Mouse (Mus musculus) MEL (cell line): ENCODE results near the gene Rps15. TPM values are rescaled to one million over a fixed set of nuclear protein-coding genes. Genes with fewer than 3 reads are reported as not detected.

Experiments used
- DNase-seq: peaks from one replicate; pipeline ENCODE4 v3.0.0; 2011; ENCODE audit warnings: low read depth, low spot score
- H3K27ac ChIP-seq: 2 replicates; pipeline ENCODE4 v1.5.1; 2012; ENCODE audit warnings: low read depth, mild to moderate bottlenecking, control low read depth, low read length, moderate library complexity; ENCODE audit not compliant: control insufficient read depth
- H3K27me3 ChIP-seq, 2 experiments: fragments of 150-350 bp in 1 of 2; sonication (generic) in 1 of 2; 2 replicates each; pipeline ENCODE4 v1.6.1; 2012; ENCODE audit warnings: low read length in 2 of 2, mild to moderate bottlenecking in 2 of 2, improper control_type of control experiment in 1 of 2, moderate library complexity in 1 of 2; ENCODE audit not compliant: insufficient read depth in 2 of 2, control insufficient read depth in 1 of 2
- H3K36me3 ChIP-seq, 2 experiments: 2 replicates each; pipeline ENCODE4 v1.6.1; 2012 to 2014; ENCODE audit warnings: low read length in 2 of 2, improper control_type of control experiment in 1 of 2, inconsistent platforms in 1 of 2, mild to moderate bottlenecking in 1 of 2; ENCODE audit not compliant: insufficient read depth in 2 of 2, control insufficient read depth in 1 of 2
- H3K4me1 ChIP-seq, 2 experiments: fragments of 150-350 bp in 1 of 2; sonication (generic) in 1 of 2; 2 replicates each; pipeline ENCODE4 v1.6.1; 2012; ENCODE audit warnings: low read length in 2 of 2, improper control_type of control experiment in 1 of 2, mild to moderate bottlenecking in 1 of 2; ENCODE audit not compliant: insufficient read depth in 2 of 2, control insufficient read depth in 1 of 2
- H3K4me3 ChIP-seq, 2 experiments: fragments of 150-350 bp in 1 of 2; sonication (generic) in 1 of 2; 2 replicates each; pipeline ENCODE4 v1.5.1; 2012; ENCODE audit warnings: low read depth in 2 of 2, low read length in 2 of 2, mild to moderate bottlenecking in 2 of 2, moderate library complexity in 2 of 2, control low read depth in 1 of 2, improper control_type of control experiment in 1 of 2; ENCODE audit not compliant: control insufficient read depth in 1 of 2, insufficient read depth in 1 of 2
- H3K79me2 ChIP-seq: 2 replicates; pipeline ENCODE4 v1.6.1; 2012; ENCODE audit warnings: mild to moderate bottlenecking, low read length, moderate library complexity; ENCODE audit not compliant: control insufficient read depth, poor library complexity, insufficient read depth
- H3K9ac ChIP-seq: 2 replicates; pipeline ENCODE4 v1.6.1; 2012; ENCODE audit warnings: low read depth, mild to moderate bottlenecking, control low read depth, low read length, moderate library complexity; ENCODE audit not compliant: control insufficient read depth, poor library complexity, severe bottlenecking
- H3K9me3 ChIP-seq: fragments of 150-350 bp; sonication (generic); replicated peaks from 2 replicates; pipeline ENCODE4 v1.6.1; 2012; ENCODE audit warnings: mild to moderate bottlenecking, low read length, improper control_type of control experiment, moderate library complexity; ENCODE audit not compliant: insufficient read depth
- CHD1 ChIP-seq: IDR thresholded peaks from 2 replicates; pipeline ENCODE4 v1.6.1; 2012; ENCODE audit warnings: low read depth, mild to moderate bottlenecking, inconsistent platforms, low read length, improper control_type of control experiment
- ELF1 ChIP-seq: IDR thresholded peaks from 2 replicates; pipeline ENCODE4 v1.6.1; 2014; ENCODE audit warnings: low read depth, mild to moderate bottlenecking, inconsistent platforms, low read length, improper control_type of control experiment, moderate library complexity
- ETS1 ChIP-seq: IDR thresholded peaks from 2 replicates; pipeline ENCODE4 v1.6.1; 2012; ENCODE audit warnings: low read depth, mild to moderate bottlenecking, inconsistent platforms, low read length, improper control_type of control experiment, moderate library complexity
- GABPA ChIP-seq: IDR thresholded peaks from 2 replicates; pipeline ENCODE4 v1.6.1; 2012; ENCODE audit warnings: low read depth, mild to moderate bottlenecking, inconsistent platforms, low read length, improper control_type of control experiment, moderate library complexity
- JUND ChIP-seq: IDR thresholded peaks from 2 replicates; pipeline ENCODE4 v1.6.1; 2011; ENCODE audit warnings: low read depth, mild to moderate bottlenecking, improper control_type of control experiment, low read length
- KAT2A ChIP-seq: conservative IDR thresholded peaks from 2 replicates; pipeline ENCODE4 v1.6.1; 2012; ENCODE audit warnings: low read depth, low read length, improper control_type of control experiment, inconsistent platforms
- MAFK ChIP-seq: IDR thresholded peaks from 2 replicates; pipeline ENCODE4 v1.6.1; 2011; ENCODE audit warnings: low read depth, mild to moderate bottlenecking, low read length, improper control_type of control experiment, borderline replicate concordance
- MAX ChIP-seq: IDR thresholded peaks from 2 replicates; pipeline ENCODE4 v1.6.1; 2011; ENCODE audit warnings: low read length, improper control_type of control experiment
- MEF2A ChIP-seq: IDR thresholded peaks from 2 replicates; pipeline ENCODE4 v1.6.1; 2014; ENCODE audit warnings: low read depth, mild to moderate bottlenecking, inconsistent platforms, low read length, improper control_type of control experiment; ENCODE audit not compliant: poor library complexity, insufficient replicate concordance, severe bottlenecking; ENCODE audit errors: extremely low read depth
- MXI1 ChIP-seq: IDR thresholded peaks from 2 replicates; pipeline ENCODE4 v1.6.1; 2011; ENCODE audit warnings: mild to moderate bottlenecking, low read depth, low read length, improper control_type of control experiment
- MYB ChIP-seq: IDR thresholded peaks from 2 replicates; pipeline ENCODE4 v1.6.1; 2011; ENCODE audit warnings: mild to moderate bottlenecking, low read depth, low read length, improper control_type of control experiment
- MYC ChIP-seq: IDR thresholded peaks from 2 replicates; pipeline ENCODE4 v1.6.1; 2011; ENCODE audit warnings: low read depth, mild to moderate bottlenecking, low read length, improper control_type of control experiment, moderate library complexity
- NELFE ChIP-seq: IDR thresholded peaks from 2 replicates; pipeline ENCODE4 v1.6.1; 2011; ENCODE audit warnings: low read depth, low read length, improper control_type of control experiment
- NRF1 ChIP-seq: IDR thresholded peaks from 2 replicates; pipeline ENCODE4 v1.6.1; 2014; ENCODE audit warnings: low read depth, mild to moderate bottlenecking, inconsistent platforms, low read length, improper control_type of control experiment, moderate library complexity; ENCODE audit not compliant: poor library complexity, insufficient read depth, severe bottlenecking
- POLR2A ChIP-seq, 2 experiments: IDR thresholded peaks; 2 replicates each; pipeline ENCODE4 v1.6.1; 2011 to 2012; ENCODE audit warnings: low read length in 2 of 2, mild to moderate bottlenecking in 2 of 2, control low read depth in 1 of 2, improper control_type of control experiment in 1 of 2, low read depth in 1 of 2, moderate library complexity in 1 of 2; ENCODE audit not compliant: control insufficient read depth in 1 of 2, insufficient read depth in 1 of 2, poor library complexity in 1 of 2
- POLR2AphosphoS2 ChIP-seq: IDR thresholded peaks from 2 replicates; pipeline ENCODE4 v1.6.1; 2011; ENCODE audit warnings: low read length, improper control_type of control experiment
- POLR2AphosphoS5 ChIP-seq: IDR thresholded peaks from 2 replicates; pipeline ENCODE4 v1.6.1; 2012; ENCODE audit warnings: low read depth, borderline replicate concordance, mild to moderate bottlenecking, inconsistent platforms, low read length, moderate library complexity, mixed read lengths
- SMC3 ChIP-seq: IDR thresholded peaks from 2 replicates; pipeline ENCODE4 v1.6.1; 2011; ENCODE audit warnings: low read depth, low read length, improper control_type of control experiment
- TAL1 ChIP-seq: IDR thresholded peaks from 2 replicates; pipeline ENCODE4 v1.6.1; 2012; ENCODE audit warnings: mild to moderate bottlenecking, inconsistent platforms, low read length, moderate library complexity, mixed read lengths
- TCF12 ChIP-seq: IDR thresholded peaks from 2 replicates; pipeline ENCODE4 v1.6.1; 2014; ENCODE audit warnings: low read depth, mild to moderate bottlenecking, inconsistent platforms, low read length, improper control_type of control experiment, moderate library complexity
- USF1 ChIP-seq: IDR thresholded peaks from 2 replicates; pipeline ENCODE4 v1.6.1; 2014; ENCODE audit warnings: low read depth, mild to moderate bottlenecking, inconsistent platforms, low read length, improper control_type of control experiment, moderate library complexity
- USF2 ChIP-seq, 2 experiments: IDR thresholded peaks; 2 replicates each; pipeline ENCODE4 v1.6.1; 2011 to 2012; ENCODE audit warnings: improper control_type of control experiment in 2 of 2, low read length in 2 of 2, borderline replicate concordance in 1 of 2, inconsistent platforms in 1 of 2, low read depth in 1 of 2, mild to moderate bottlenecking in 1 of 2; ENCODE audit not compliant: insufficient read depth in 1 of 2
- ZC3H11A ChIP-seq: IDR thresholded peaks from 2 replicates; pipeline ENCODE4 v1.6.1; 2012; ENCODE audit warnings: low read depth, mild to moderate bottlenecking, inconsistent platforms, low read length, improper control_type of control experiment
- ZMIZ1 ChIP-seq: IDR thresholded peaks from 2 replicates; pipeline ENCODE4 v1.6.1; 2012; ENCODE audit warnings: low read depth, mild to moderate bottlenecking, inconsistent platforms, low read length, improper control_type of control experiment, moderate library complexity
- ZNF384 ChIP-seq: IDR thresholded peaks from 2 replicates; pipeline ENCODE4 v1.6.1; 2012; ENCODE audit warnings: low read depth, mild to moderate bottlenecking, inconsistent platforms, low read length, improper control_type of control experiment
- polyA plus RNA-seq, 2 experiments: library from polyadenylated mRNA; stranded (reverse) in 1 of 2; unstranded in 1 of 2; fragments of >175 nt in 1 of 2; fragments of >200 nt in 1 of 2; gene quantifications; 2 replicates each; pipeline versions ENCODE4 v1.2.1 to v1.2.4; 2012; ENCODE audit warnings: low replicate concordance in 2 of 2, low read depth in 1 of 2; ENCODE audit not compliant: insufficient read length in 2 of 2, insufficient read depth in 1 of 2, missing spikeins in 1 of 2
- total RNA-seq: library from RNA; depleted of rRNA; stranded (reverse); fragments of 300-350 nt; gene quantifications from 2 replicates; pipeline ENCODE4 v1.2.3, GENCODE M21; 2012

The Rps15 gene
- total and polyA plus RNA-seq, 3 experiments: 1,331 to 4,320 (median 3,905) TPM

- no peak overlapping the region for H3K9ac ChIP-seq
- no peak for DNase-seq
- H3K27me3 ChIP-seq: no peaks in the 10 kb centered on the region
- H3K4me3 ChIP-seq: no peak overlapping the region
- peaks cover 13% of the 10 kb centered on the region for H3K79me2 ChIP-seq
- H3K9me3 ChIP-seq: no peaks in the 10 kb centered on the region
- TF ChIP-seq TCF12 (no peak), MXI1 (no peak), MAFK (no peak)
- H3K36me3 ChIP-seq: peaks cover 0 to 8% of the 10 kb centered on the region in 2 experiments; a peak in 2 of 4 replicates
- H3K4me1 ChIP-seq: peaks cover 0 to 24% of the 10 kb centered on the region in 2 experiments; a peak in 3 of 4 replicates
- no peak overlapping the region for H3K27ac ChIP-seq
Measured at GRCm38 (mm10) chr10:80314494-80315001, 22.3 kb downstream of the Rps15 start.

- Histone ChIP-seq H3K36me3 (peaks cover 0 to 8% of the 10 kb centered on the region in 2 experiments; a peak in 2 of 4 replicates), H3K4me3 (no peak overlapping the region), H3K27ac (no peak overlapping the region), H3K27me3 (no peaks in the 10 kb centered on the region), H3K4me1 (peaks cover 0 to 24% of the 10 kb centered on the region in 2 experiments; a peak in 3 of 4 replicates), H3K9me3 (no peaks in the 10 kb centered on the region), H3K79me2 (peaks cover 20% of the 10 kb centered on the region), H3K9ac (no peak overlapping the region)
- no peak for DNase-seq
- TF ChIP-seq POLR2AphosphoS5: peak; percentile 42; the same call in 1 of the 2 replicates
- no peak for TF ChIP-seq MAX
- no peak for TF ChIP-seq SMC3
- no peak for TF ChIP-seq MYB
Measured at GRCm38 (mm10) chr10:80315315-80315714, 23.1 kb downstream of the Rps15 start.

GRCm38 (mm10) chr10:80316359-80316781 is 24.1 kb downstream of the Rps15 start:
- no peak overlapping the region for H3K4me3 ChIP-seq
- peak overlapping the region; percentile 35 for H3K27ac ChIP-seq
- TF ChIP-seq KAT2A (no peak), ZC3H11A (no peak), ETS1 (no peak), POLR2AphosphoS2 (peak; percentile 31; the same call in 1 of the 2 replicates), SMC3 (no peak), MEF2A (no peak), USF1 (no peak), JUND (no peak), ZMIZ1 (0 out of 2 replicates have a peak, but pooled peaks have one; percentile 1), POLR2A (IDR thresholded peaks at IDR 0.05; ENCODE audit: control insufficient read depth in 1 of 2, insufficient read depth in 1 of 2, low read depth in 1 of 2, low read length in 2 of 2, poor library complexity in 1 of 2) (peak; percentile 39 to 43; a peak in 1 of 4 replicates), TAL1 (no peak), CHD1 (no peak), ELF1 (no peak), GABPA (no peak), MYC (no peak), TCF12 (no peak), ZNF384 (no peak), NRF1 (no peak), NELFE (no peak), USF2 (IDR thresholded peaks at IDR 0.05; ENCODE audit: borderline replicate concordance in 1 of 2, insufficient read depth in 1 of 2, low read depth in 1 of 2, low read length in 2 of 2) (no peak)

More at GRCm38 (mm10) chr10:80316359-80316781, 24.1 kb downstream of the Rps15 start:
- no peaks in the 10 kb centered on the region for H3K27me3 ChIP-seq
- peaks cover 0 to 11% of the 10 kb centered on the region in 2 experiments; a peak in 2 of 4 replicates for H3K36me3 ChIP-seq
- DNase-seq: peak; percentile 60
- H3K9ac ChIP-seq: peak overlapping the region; percentile 31
- H3K9me3 ChIP-seq: no peaks in the 10 kb centered on the region
- H3K79me2 ChIP-seq: peaks cover 20% of the 10 kb centered on the region
- H3K4me1 ChIP-seq: peaks cover 0 to 32% of the 10 kb centered on the region in 2 experiments; a peak in 3 of 4 replicates
